Mouse (Mus musculus) testis, postnatal 14 days (tissue): ENCODE results near the gene Olfr201.
"Not testable (repeated sequence)": the region's sequence is repeated elsewhere in the genome, so short reads cannot be mapped to it uniquely, and the experiment has no call there.

Source experiments
- DNase-seq: peaks from one replicate; pipeline ENCODE4 v3.0.0; 2021; ENCODE audit warnings: low spot score

Gene Olfr201

GRCm38 (mm10) chr16:59272532-59272931, at the start of gene Olfr201:
Olfr201 (minus strand) TSS chr16:59272632.
- DNase-seq: not testable (repeated sequence)

- no peak for DNase-seq
These were observed 45.7 kb upstream of the Olfr201 start, which contains the start of gene Olfr204 for GRCm38 (mm10) chr16:59318148-59318547. Olfr204 (minus strand) TSS chr16:59318248.

GRCm38 (mm10) chr16:59298581-59298980, 26.1 kb upstream of the Olfr201 start, which contains the start of gene Olfr203:
Olfr203 (plus strand) TSS chr16:59298881.
- no peak for DNase-seq

- DNase-seq: not testable (repeated sequence)
These were observed 15.1 kb upstream of the Olfr201 start for GRCm38 (mm10) chr16:59287576-59287975.

- no peak for DNase-seq
These were observed 14.3 kb upstream of the Olfr201 start, which contains the start of gene Olfr202 for GRCm38 (mm10) chr16:59286693-59287092. Olfr202 (minus strand) TSS chr16:59286793.

- DNase-seq: no peak
These were observed 11.0 kb upstream of the Olfr201 start for GRCm38 (mm10) chr16:59283476-59283875.

GRCm38 (mm10) chr16:59280542-59280941, 8.1 kb upstream of the Olfr201 start:
- no peak for DNase-seq

GRCm38 (mm10) chr16:59269097-59269496, 3.3 kb downstream of the Olfr201 start:
- not testable (repeated sequence) for DNase-seq

GRCm38 (mm10) chr16:59249684-59250083, 22.7 kb downstream of the Olfr201 start:
- no peak for DNase-seq

- DNase-seq: not testable (repeated sequence)
These were observed 52.8 kb downstream of the Olfr201 start, which contains the start of gene Olfr199 for GRCm38 (mm10) chr16:59219667-59220066. Olfr199 (minus strand) TSS chr16:59219767.

- not testable (repeated sequence) for DNase-seq
These were observed 54.6 kb downstream of the Olfr201 start for GRCm38 (mm10) chr16:59217861-59218260.
